11 mouse cellular contexts compared by ENCODE assay signal in the genomic region with DNA sequence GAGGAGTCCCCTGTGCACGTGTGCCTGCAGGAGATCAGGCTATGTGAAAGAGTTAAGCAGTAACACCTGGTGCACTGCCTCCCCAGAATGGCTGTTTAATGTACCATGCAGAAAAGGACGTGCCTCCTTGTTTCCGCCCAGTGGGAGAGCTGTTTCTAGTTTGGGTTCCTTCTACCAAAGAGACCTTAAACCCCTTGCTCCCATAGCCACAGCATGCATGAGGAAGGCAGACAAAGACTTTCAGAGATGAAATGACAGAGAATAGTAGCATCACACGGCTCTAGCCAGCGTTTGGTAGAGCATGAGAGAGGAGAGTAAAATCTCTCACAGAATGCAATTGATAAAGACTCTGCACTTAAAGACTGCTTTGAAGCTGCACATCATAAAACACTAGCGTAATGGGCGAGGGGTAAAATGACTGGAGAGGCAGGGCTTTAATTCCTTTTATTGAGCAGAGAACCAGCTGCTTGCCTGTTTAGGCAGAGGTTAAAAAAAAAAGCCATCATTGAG.
DNase-seq lines count a peak whose midpoint lies in the region; ATAC-seq and TF ChIP-seq lines count a peak whose summit lies in the region.
"Had no signal": no experiment of that assay in that cellular context is flagged by ENCODE, and none has a peak within 500 bp of the region (broad histone marks: within the 10 kb centered on the region; RNA-seq: fewer than 3 reads in every experiment).

No protein-coding gene starts in this region.

- TF ChIP-seq CTCF in cerebellum, adult 2 months (IDR thresholded peaks at IDR 0.05; ENCODE audit: borderline replicate concordance, insufficient read depth, low read depth, low read length) = no peak
- TF ChIP-seq CTCF in forebrain, postnatal 0 days (IDR thresholded peaks at IDR 0.05; ENCODE audit: low read depth) = no peak
- TF ChIP-seq CTCF in lung, postnatal 0 days (IDR thresholded peaks at IDR 0.05) = no peak

- no peaks in the 10 kb centered on the region for H3K27me3 ChIP-seq in cerebellum, adult 2 months (ENCODE audit: control insufficient read depth, insufficient read depth, low read length)
- no peaks in the 10 kb centered on the region for H3K27me3 ChIP-seq in forebrain, postnatal 0 days (ENCODE audit: insufficient read depth, low read length)
- H3K27me3 ChIP-seq in limb, embryonic 13.5 days = no peaks in the 10 kb centered on the region
- H3K27me3 ChIP-seq in neural tube, embryonic 15.5 days (replicated peaks) = no peaks in the 10 kb centered on the region
- H3K27me3 ChIP-seq in lung, postnatal 0 days (replicated peaks; ENCODE audit: insufficient read depth, low read length) = no peaks in the 10 kb centered on the region
- H3K27me3 ChIP-seq: lung, embryonic 15.5 days had no signal

- peak; percentile 3 to 16 for DNase-seq in cerebellum, postnatal 14 days
- no peak for DNase-seq in cerebellum, adult 2 months
- DNase-seq in forebrain, postnatal 0 days = peak; percentile 41
- DNase-seq in lung, postnatal 0 days (ENCODE audit: low spot score) = no peak
- no peak for DNase-seq in heart, postnatal 14 days
- DNase-seq in lung, postnatal 4 days = no peak
- DNase-seq: adrenal gland, adult 8-10 months; cerebellum, adult 9-11 months had no signal

- no peak overlapping the region for H3K9ac ChIP-seq in forebrain, postnatal 0 days
- no peak overlapping the region for H3K9ac ChIP-seq in limb, embryonic 13.5 days
- H3K9ac ChIP-seq in neural tube, embryonic 15.5 days (replicated peaks) = no peak overlapping the region
- no peak overlapping the region for H3K9ac ChIP-seq in lung, postnatal 0 days (replicated peaks; ENCODE audit: low read depth)
- H3K9ac ChIP-seq: lung, embryonic 15.5 days had no signal

- peak; percentile 23; the same call in 1 of the 2 replicates for ATAC-seq in forebrain, postnatal 0 days
- ATAC-seq in limb, embryonic 13.5 days (ENCODE audit: low FRiP score, low read depth) = peak; percentile 62; the same call in 1 of the 2 replicates
- peak; percentile 59 for ATAC-seq in neural tube, embryonic 15.5 days (ENCODE audit: low FRiP score)
- no peak for ATAC-seq in lung, postnatal 0 days

- no peak overlapping the region for H3K4me3 ChIP-seq in cerebellum, adult 2 months (replicated peaks; ENCODE audit: insufficient read depth, low read depth, low read length)
- no peak overlapping the region for H3K4me3 ChIP-seq in forebrain, postnatal 0 days (ENCODE audit: low read depth, low read length)
- H3K4me3 ChIP-seq in limb, embryonic 13.5 days = no peak overlapping the region
- H3K4me3 ChIP-seq in neural tube, embryonic 15.5 days (replicated peaks) = no peak overlapping the region
- H3K4me3 ChIP-seq in lung, postnatal 0 days (ENCODE audit: low read depth, low read length) = no peak overlapping the region
- H3K4me3 ChIP-seq: lung, embryonic 15.5 days had no signal

- WGBS in cerebellum, adult 2 months = 28% methylated on average over 7 of the region's 7 CpGs
- 16% methylated on average over 7 of the region's 7 CpGs for WGBS in forebrain, postnatal 0 days
- WGBS in limb, embryonic 13.5 days = 9% methylated on average over 7 of the region's 7 CpGs
- 7% methylated on average over 7 of the region's 7 CpGs for WGBS in neural tube, embryonic 15.5 days
- WGBS in lung, postnatal 0 days = 59% methylated on average over 7 of the region's 7 CpGs

- no peaks in the 10 kb centered on the region for H3K9me3 ChIP-seq in forebrain, postnatal 0 days (ENCODE audit: low read length)
- no peaks in the 10 kb centered on the region for H3K9me3 ChIP-seq in limb, embryonic 13.5 days
- no peaks in the 10 kb centered on the region for H3K9me3 ChIP-seq in neural tube, embryonic 15.5 days (replicated peaks)
- no peaks in the 10 kb centered on the region for H3K9me3 ChIP-seq in lung, postnatal 0 days (ENCODE audit: low read length)
- H3K9me3 ChIP-seq: lung, embryonic 15.5 days had no signal

- no peaks in the 10 kb centered on the region for H3K4me1 ChIP-seq in cerebellum, adult 2 months (ENCODE audit: control insufficient read depth, insufficient read depth, low read length)
- no peaks in the 10 kb centered on the region for H3K4me1 ChIP-seq in forebrain, postnatal 0 days (ENCODE audit: insufficient read depth)
- peaks cover 24% of the 10 kb centered on the region for H3K4me1 ChIP-seq in limb, embryonic 13.5 days
- H3K4me1 ChIP-seq in neural tube, embryonic 15.5 days = peaks cover 14% of the 10 kb centered on the region
- H3K4me1 ChIP-seq in lung, postnatal 0 days (ENCODE audit: insufficient read depth, low read depth, low read length) = no peaks in the 10 kb centered on the region

- H3K36me3 ChIP-seq in forebrain, postnatal 0 days (ENCODE audit: insufficient read depth) = no peaks in the 10 kb centered on the region
- no peaks in the 10 kb centered on the region for H3K36me3 ChIP-seq in limb, embryonic 13.5 days
- no peaks in the 10 kb centered on the region for H3K36me3 ChIP-seq in neural tube, embryonic 15.5 days
- no peaks in the 10 kb centered on the region for H3K36me3 ChIP-seq in lung, postnatal 0 days (ENCODE audit: insufficient read depth, low read length)
- H3K36me3 ChIP-seq: lung, embryonic 15.5 days had no signal

- no peak overlapping the region for H3K27ac ChIP-seq in cerebellum, adult 2 months (ENCODE audit: insufficient read depth, low read length)
- H3K27ac ChIP-seq in forebrain, postnatal 0 days (ENCODE audit: low read depth, low read length) = no peak overlapping the region
- H3K27ac ChIP-seq in limb, embryonic 13.5 days = peak overlapping the region; percentile 48
- H3K27ac ChIP-seq in neural tube, embryonic 15.5 days (replicated peaks) = peak overlapping the region; percentile 43
- H3K27ac ChIP-seq in lung, postnatal 0 days (ENCODE audit: low read length) = no peak overlapping the region
- H3K27ac ChIP-seq: lung, embryonic 15.5 days had no signal

- intact Hi-C loops in heart, postnatal 14 days (cut with DNase I) = no loop called here

- no peak for TF ChIP-seq EP300 in lung, postnatal 0 days (IDR thresholded peaks at IDR 0.05)

- no peak for TF ChIP-seq POLR2A in cerebellum, adult 2 months (IDR thresholded peaks at IDR 0.05; ENCODE audit: borderline replicate concordance, insufficient read depth, low read length)

- H3K4me2 ChIP-seq in forebrain, postnatal 0 days (ENCODE audit: low read depth) = no peak overlapping the region
- peak overlapping the region; percentile 23; the same call in 1 of the 2 replicates for H3K4me2 ChIP-seq in limb, embryonic 13.5 days (replicated peaks)
- peak overlapping the region; percentile 22 for H3K4me2 ChIP-seq in neural tube, embryonic 15.5 days
- H3K4me2 ChIP-seq in lung, postnatal 0 days (replicated peaks; ENCODE audit: low read depth, low read length) = no peak overlapping the region
- H3K4me2 ChIP-seq: lung, embryonic 15.5 days had no signal

Comparison
In these comparisons a context has a peak if more than half of its experiments do, and no peak if none do; other contexts are left out.
1. DNase-seq: peak in cerebellum, postnatal 14 days (2 of 2) and forebrain, postnatal 0 days (single experiment); none in cerebellum, adult 2 months (0 of 2), lung, postnatal 0 days (single experiment), heart, postnatal 14 days (0 of 2) and lung, postnatal 4 days (0 of 2).
2. H3K27ac ChIP-seq: peak in limb, embryonic 13.5 days (single experiment) and neural tube, embryonic 15.5 days (single experiment); none in cerebellum, adult 2 months (single experiment), forebrain, postnatal 0 days (single experiment) and lung, postnatal 0 days (single experiment).
3. H3K4me2 ChIP-seq: peak in limb, embryonic 13.5 days (single experiment) and neural tube, embryonic 15.5 days (single experiment); none in forebrain, postnatal 0 days (single experiment) and lung, postnatal 0 days (single experiment).